Mouse (Mus musculus) monocyte, adult 2 months (primary cell): ENCODE measurements around the gene Gm6205.
"Not testable (repeated sequence)": the region's sequence is repeated elsewhere in the genome, so short reads cannot be mapped to it uniquely, and the experiment has no call there.

Experiments
- DNase-seq, 2 experiments: peaks; one replicate each; pipeline ENCODE4 v3.0.0; 2022; ENCODE audit warnings: low spot score in 2 of 2, low read depth in 1 of 2

The Gm6205 gene

GRCm38 (mm10) chr5:94648082-94648481 is at the start of gene Gm6205:
TSS of gene Gm6205 (plus strand) at chr5:94648382.
- not testable (repeated sequence) for DNase-seq

GRCm38 (mm10) chr5:94616242-94616641 is 31.9 kb upstream of the Gm6205 start, which contains the start of gene Gm3147:
TSS of gene Gm3147 (minus strand) at chr5:94616342.
- not testable (repeated sequence) for DNase-seq

DNA sequence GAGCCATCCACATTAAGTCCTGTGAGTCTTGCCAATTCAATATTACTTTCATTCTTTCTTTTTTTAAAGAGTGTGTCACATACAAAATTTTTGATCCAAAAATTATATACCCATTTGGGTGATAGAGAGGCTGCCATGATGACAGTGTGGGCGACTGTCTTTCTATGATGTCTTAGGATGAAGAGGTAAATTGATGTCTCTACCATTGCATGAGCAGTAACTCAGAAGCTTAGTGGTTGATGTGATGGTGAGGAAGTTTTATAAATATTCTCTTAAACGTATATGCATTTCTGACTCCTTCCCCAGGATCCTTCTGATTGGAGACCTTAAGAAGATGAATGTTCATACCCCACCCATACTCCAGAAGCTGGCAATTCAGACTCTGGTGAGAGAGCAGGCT is 24.5 kb upstream of the Gm6205 start, which contains the start of gene Gm6509:
Gm6509 (plus strand) TSS at position 301 of the 400 bp plus-strand sequence.
- not testable (repeated sequence) for DNase-seq
